Mouse (Mus musculus) small intestine, adult 2 months (tissue): ENCODE results near the gene Abcb10.

Experiments used
- CTCF ChIP-seq: fragments of 200-500 bp; IDR thresholded peaks from 2 replicates; pipeline ENCODE4 v1.5.1; 2012; ENCODE audit warnings: low read depth, mild to moderate bottlenecking, control low read depth, inconsistent platforms, low read length, moderate library complexity, mixed read lengths; ENCODE audit not compliant: insufficient replicate concordance, insufficient read length; ENCODE audit errors: extremely low read depth
- POLR2A ChIP-seq: fragments of 200-500 bp; IDR thresholded peaks from 2 replicates; pipeline ENCODE4 v1.6.1; 2012; ENCODE audit warnings: low read depth, mild to moderate bottlenecking, control low read depth, inconsistent platforms, low read length, moderate library complexity

GRCm38 (mm10) chr8:124020439-124021236, 37.7 kb upstream of the Abcb10 start:
- no peak for TF ChIP-seq CTCF
- no peak for TF ChIP-seq POLR2A
